Mouse (Mus musculus) megakaryocyte, embryonic 14.5 days (primary cell): Measurements from ENCODE around the gene Mustn1. TPM values are rescaled to one million over a fixed set of nuclear protein-coding genes. Genes with fewer than 3 reads are reported as not detected.

Experiments used
- H3K27me3 ChIP-seq: replicated peaks from 2 replicates; pipeline ENCODE3; 2012; ENCODE audit warnings: inconsistent platforms
- H3K36me3 ChIP-seq: replicated peaks from 2 replicates; pipeline ENCODE3; 2012; ENCODE audit warnings: low read length, inconsistent platforms, mixed read lengths
- H3K4me1 ChIP-seq: 2 replicates; pipeline ENCODE4 v1.6.1; 2012; ENCODE audit warnings: inconsistent platforms
- H3K4me3 ChIP-seq: replicated peaks from 2 replicates; pipeline ENCODE3; 2012; ENCODE audit warnings: moderate library complexity, mild to moderate bottlenecking, inconsistent platforms
- H3K9me3 ChIP-seq: 2 replicates; pipeline ENCODE4 v1.6.1; 2012; ENCODE audit warnings: inconsistent platforms
- FLI1 ChIP-seq: IDR thresholded peaks from 2 replicates; pipeline ENCODE4 v1.6.1; 2012; ENCODE audit warnings: low read length, inconsistent platforms, mixed read lengths
- GATA1 ChIP-seq: IDR thresholded peaks from 3 replicates; pipeline ENCODE4 v1.6.1; 2012; ENCODE audit warnings: mixed read lengths, low read length, inconsistent platforms, borderline replicate concordance
- polyA plus RNA-seq: library from polyadenylated mRNA; stranded (reverse); fragments of >175 nt; gene quantifications from 2 replicates; pipeline ENCODE4 v1.2.3, GENCODE M21; 2012; ENCODE audit warnings: low replicate concordance; ENCODE audit not compliant: insufficient read depth

Gene Mustn1
- 4.1 TPM in 1 of 2 replicates, not detected in the other for polyA plus RNA-seq

GRCm38 (mm10) chr14:30878958-30879571 is at the start of gene Mustn1:
TSS of gene Mustn1 (plus strand) at chr14:30879200.
- Histone ChIP-seq H3K4me3 (no peak within 1 kb of the TSS), H3K4me1 (peaks cover 75% of the 10 kb centered on the region), H3K36me3 (peaks cover 31% of the 10 kb centered on the region), H3K27me3 (peaks cover 5% of the 10 kb centered on the region), H3K9me3 (no peaks in the 10 kb centered on the region)
- TF ChIP-seq FLI1: no peak
- no peak for TF ChIP-seq GATA1

- TF ChIP-seq GATA1: no peak
- no peak for TF ChIP-seq FLI1
- H3K36me3 ChIP-seq: peaks cover 27% of the 10 kb centered on the region
Measured at GRCm38 (mm10) chr14:30837416-30837996, 41.5 kb upstream of the Mustn1 start.

GRCm38 (mm10) chr14:30843701-30844100 is 35.3 kb upstream of the Mustn1 start:
- H3K36me3 ChIP-seq: peaks cover 11% of the 10 kb centered on the region
- no peak overlapping the region for H3K4me3 ChIP-seq
- peaks cover 2% of the 10 kb centered on the region for H3K27me3 ChIP-seq
- no peaks in the 10 kb centered on the region for H3K4me1 ChIP-seq
- no peaks in the 10 kb centered on the region for H3K9me3 ChIP-seq
- no peak for TF ChIP-seq GATA1
- no peak for TF ChIP-seq FLI1

More at GRCm38 (mm10) chr14:30837416-30837996, 41.5 kb upstream of the Mustn1 start:
- Histone ChIP-seq H3K9me3 (no peaks in the 10 kb centered on the region), H3K4me3 (no peak overlapping the region), H3K4me1 (peaks cover 27% of the 10 kb centered on the region), H3K27me3 (no peaks in the 10 kb centered on the region)

GRCm38 (mm10) chr14:30850504-30850903 is 28.5 kb upstream of the Mustn1 start:
- H3K4me1 ChIP-seq: peaks cover 8% of the 10 kb centered on the region; the same call in 1 of the 2 replicates
- H3K4me3 ChIP-seq: no peak overlapping the region
- no peak for TF ChIP-seq GATA1
- peaks cover 7% of the 10 kb centered on the region for H3K36me3 ChIP-seq
- peaks cover 2% of the 10 kb centered on the region for H3K27me3 ChIP-seq
- no peaks in the 10 kb centered on the region for H3K9me3 ChIP-seq

GRCm38 (mm10) chr14:30852325-30852724 is 26.7 kb upstream of the Mustn1 start:
- Histone ChIP-seq H3K4me1 (peaks cover 8% of the 10 kb centered on the region; the same call in 1 of the 2 replicates), H3K4me3 (no peak overlapping the region), H3K36me3 (peaks cover 2% of the 10 kb centered on the region), H3K9me3 (no peaks in the 10 kb centered on the region), H3K27me3 (no peaks in the 10 kb centered on the region)
- TF ChIP-seq GATA1: no peak
- no peak for TF ChIP-seq FLI1

GRCm38 (mm10) chr14:30855316-30855715 is 23.7 kb upstream of the Mustn1 start:
- H3K9me3 ChIP-seq: no peaks in the 10 kb centered on the region
- H3K4me1 ChIP-seq: peaks cover 11% of the 10 kb centered on the region; the same call in 1 of the 2 replicates
- no peak overlapping the region for H3K4me3 ChIP-seq
- TF ChIP-seq FLI1 (no peak), GATA1 (no peak)
- H3K27me3 ChIP-seq: no peaks in the 10 kb centered on the region
- H3K36me3 ChIP-seq: peaks cover 2% of the 10 kb centered on the region

GRCm38 (mm10) chr14:30856885-30857507 is 22.0 kb upstream of the Mustn1 start:
- H3K4me1 ChIP-seq: peaks cover 13% of the 10 kb centered on the region; the same call in 1 of the 2 replicates
- no peaks in the 10 kb centered on the region for H3K27me3 ChIP-seq
- H3K9me3 ChIP-seq: no peaks in the 10 kb centered on the region
- H3K4me3 ChIP-seq: no peak overlapping the region
- H3K36me3 ChIP-seq: peaks cover 2% of the 10 kb centered on the region
- TF ChIP-seq GATA1 (no peak), FLI1 (no peak)

- Histone ChIP-seq H3K9me3 (no peaks in the 10 kb centered on the region), H3K27me3 (no peaks in the 10 kb centered on the region), H3K4me3 (no peak overlapping the region), H3K4me1 (peaks cover 13% of the 10 kb centered on the region; the same call in 1 of the 2 replicates), H3K36me3 (peaks cover 2% of the 10 kb centered on the region)
- TF ChIP-seq FLI1: no peak
- TF ChIP-seq GATA1: no peak
Measured at GRCm38 (mm10) chr14:30857990-30858389, 21.0 kb upstream of the Mustn1 start.

GRCm38 (mm10) chr14:30861421-30862125 is 17.4 kb upstream of the Mustn1 start:
- TF ChIP-seq FLI1 (no peak), GATA1 (no peak)
- peaks cover 28% of the 10 kb centered on the region for H3K36me3 ChIP-seq

GRCm38 (mm10) chr14:30862368-30862767 is 16.6 kb upstream of the Mustn1 start:
- H3K27me3 ChIP-seq: no peaks in the 10 kb centered on the region
- no peaks in the 10 kb centered on the region for H3K9me3 ChIP-seq
- H3K4me1 ChIP-seq: peaks cover 35% of the 10 kb centered on the region
- no peak overlapping the region for H3K4me3 ChIP-seq
- peaks cover 31% of the 10 kb centered on the region for H3K36me3 ChIP-seq
- TF ChIP-seq GATA1: no peak

More at GRCm38 (mm10) chr14:30861421-30862125, 17.4 kb upstream of the Mustn1 start:
- H3K27me3 ChIP-seq: no peaks in the 10 kb centered on the region
- no peak overlapping the region for H3K4me3 ChIP-seq
- no peaks in the 10 kb centered on the region for H3K9me3 ChIP-seq
- peaks cover 27% of the 10 kb centered on the region for H3K4me1 ChIP-seq
